Mouse (Mus musculus) liver, postnatal 0 days (tissue): Measurements from ENCODE around the gene Efs.

ENCODE experiments used
- CTCF ChIP-seq: sonication (generic); IDR thresholded peaks from 2 replicates; pipeline ENCODE4 v1.5.1; 2016; ENCODE audit warnings: antibody characterized with exemption, low read depth
- EP300 ChIP-seq: IDR thresholded peaks from 2 replicates; pipeline ENCODE4 v1.6.1; 2016; ENCODE audit warnings: antibody characterized with exemption, low read depth, mild to moderate bottlenecking

DNA sequence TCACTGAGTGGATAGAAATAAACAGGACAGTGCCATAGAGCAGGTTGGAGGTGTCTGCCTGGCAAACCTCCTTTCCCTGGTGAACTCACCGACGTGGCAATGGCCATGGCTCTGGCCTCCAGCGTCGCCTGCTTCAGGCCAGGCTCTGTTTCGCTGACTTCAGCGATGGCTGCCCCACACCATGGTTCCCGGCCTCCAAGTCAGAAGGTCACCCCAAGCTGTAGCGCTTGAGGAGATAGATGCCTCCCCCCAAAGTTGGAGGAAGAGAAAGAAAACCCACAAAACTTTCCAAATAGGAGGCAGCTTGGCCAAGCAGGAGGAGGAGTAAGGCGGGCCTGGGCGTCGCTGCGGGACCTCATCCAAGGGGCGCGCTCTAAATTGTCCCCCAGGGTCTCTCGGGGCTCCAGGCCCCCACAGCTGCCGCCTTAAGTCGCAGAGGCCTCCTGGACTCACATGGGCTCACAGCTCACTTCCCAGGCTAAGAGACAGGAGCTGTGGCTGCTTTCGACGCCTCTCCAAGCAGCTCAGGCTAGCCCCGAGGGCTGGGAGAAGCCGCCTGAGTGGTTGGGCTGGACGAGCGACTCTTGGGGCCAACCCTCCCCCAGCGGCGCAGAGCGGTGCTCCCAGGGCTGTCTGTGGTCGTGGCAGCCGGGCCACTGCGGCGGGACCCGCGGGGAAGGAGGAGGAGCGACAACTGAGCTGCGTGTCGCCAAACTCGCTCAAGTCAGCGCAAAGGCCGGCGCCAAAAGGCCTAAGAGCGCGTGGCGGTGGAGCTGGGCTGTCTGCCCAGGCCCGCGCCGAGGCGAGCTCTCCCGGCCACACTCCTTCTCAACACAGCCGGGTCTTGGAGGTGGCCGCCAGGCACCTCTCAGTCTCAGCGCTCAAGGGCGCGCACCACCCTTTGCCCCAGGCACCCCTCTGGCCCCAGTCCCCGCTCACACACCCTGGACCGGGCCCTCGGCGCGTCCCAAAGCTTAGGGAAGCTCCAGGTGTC, at the start of gene Efs:
- TF ChIP-seq EP300 (no peak), CTCF (no peak)
